Mouse (Mus musculus) CH12.LX (cell line): Measurements from ENCODE around the gene Ubap1.

Source experiments
- CHD1 ChIP-seq: IDR thresholded peaks from 2 replicates; pipeline ENCODE4 v1.6.1; 2012; ENCODE audit warnings: low read depth, low read length, improper control_type of control experiment, inconsistent platforms
- CTCF ChIP-seq, 2 experiments: IDR thresholded peaks in 1 of 2; conservative IDR thresholded peaks in 1 of 2; 2 replicates each; pipeline ENCODE4 v1.5.1; 2011 to 2012; ENCODE audit warnings: low read depth in 2 of 2, low read length in 2 of 2, improper control_type of control experiment in 1 of 2, inconsistent platforms in 1 of 2, mild to moderate bottlenecking in 1 of 2, moderate library complexity in 1 of 2
- E2F4 ChIP-seq: IDR thresholded peaks from 2 replicates; pipeline ENCODE4 v1.6.1; 2011; ENCODE audit warnings: low read depth, low read length, improper control_type of control experiment; ENCODE audit not compliant: insufficient replicate concordance
- EP300 ChIP-seq: IDR thresholded peaks from 2 replicates; pipeline ENCODE4 v1.6.1; 2011; ENCODE audit warnings: low read length, improper control_type of control experiment
- MAFK ChIP-seq: IDR thresholded peaks from 2 replicates; pipeline ENCODE4 v1.6.1; 2011; ENCODE audit warnings: low read length, improper control_type of control experiment; ENCODE audit not compliant: insufficient replicate concordance
- NRF1 ChIP-seq: IDR thresholded peaks from 2 replicates; pipeline ENCODE4 v1.6.1; 2014; ENCODE audit warnings: low read depth, mild to moderate bottlenecking, inconsistent platforms, low read length, improper control_type of control experiment, moderate library complexity
- POLR2A ChIP-seq: IDR thresholded peaks from 2 replicates; pipeline ENCODE4 v1.6.1; 2011; ENCODE audit warnings: low read depth, mild to moderate bottlenecking, improper control_type of control experiment, low read length
- TBP ChIP-seq: conservative IDR thresholded peaks from 2 replicates; pipeline ENCODE4 v1.6.1; 2011; ENCODE audit warnings: low read depth, low read length, improper control_type of control experiment
- TCF12 ChIP-seq: IDR thresholded peaks from 2 replicates; pipeline ENCODE4 v1.6.1; 2014; ENCODE audit warnings: low read depth, mild to moderate bottlenecking, inconsistent platforms, low read length, improper control_type of control experiment
- ZKSCAN1 ChIP-seq: IDR thresholded peaks from 2 replicates; pipeline ENCODE4 v1.6.1; 2012; ENCODE audit warnings: low read depth, inconsistent platforms, low read length, improper control_type of control experiment, borderline replicate concordance
- ZMIZ1 ChIP-seq: IDR thresholded peaks from 2 replicates; pipeline ENCODE4 v1.6.1; 2012; ENCODE audit warnings: low read depth, mild to moderate bottlenecking, inconsistent platforms, low read length, improper control_type of control experiment

DNA sequence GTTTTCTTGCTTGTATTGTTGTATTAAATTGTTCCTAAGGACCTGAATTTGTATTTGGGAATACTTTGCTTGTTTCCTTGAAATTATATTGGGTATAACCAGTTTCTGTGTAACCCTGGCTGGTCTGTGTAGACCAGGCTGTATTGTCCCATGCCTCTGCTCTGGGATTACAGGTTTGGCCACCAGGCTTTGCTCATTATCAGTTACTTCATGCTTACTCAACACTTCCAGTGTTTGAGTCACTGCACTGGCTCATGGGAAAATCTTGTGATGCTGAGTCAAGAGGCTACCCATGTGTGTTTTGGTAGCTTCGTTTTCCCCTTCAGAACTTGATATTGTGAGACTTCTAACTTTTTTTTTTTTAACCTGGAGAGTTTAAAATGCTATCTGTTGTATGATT is 4.5 kb downstream of the Ubap1 start:
- TF ChIP-seq NRF1: no peak
- no peak for TF ChIP-seq POLR2A
- no peak for TF ChIP-seq CTCF (conservative IDR thresholded peaks at IDR 0.05 in 1 of 2, IDR thresholded peaks at IDR 0.05 in 1 of 2; ENCODE audit: low read depth in 2 of 2, low read length in 2 of 2)
- no peak for TF ChIP-seq EP300
- no peak for TF ChIP-seq TBP
- TF ChIP-seq E2F4: no peak
- 0 out of 2 replicates have a peak, but pooled peaks have one; percentile 30 for TF ChIP-seq MAFK
- no peak for TF ChIP-seq ZKSCAN1
- TF ChIP-seq CHD1: no peak
- no peak for TF ChIP-seq ZMIZ1
- no peak for TF ChIP-seq TCF12
